Mouse (Mus musculus): Measurements from ENCODE around the gene Prl3a1. TPM values are rescaled to one million over a fixed set of nuclear protein-coding genes. Genes with fewer than 3 reads are reported as not detected.

The Prl3a1 gene
- total RNA-seq (2014; fragmentation: Nextera tagmentation) (not detected in 2 replicates), total RNA-seq (2017) (not detected in 2 replicates)

GRCm38 (mm10) chr13:27259136-27259535 lies at the start of gene Prl3a1:
TSS of gene Prl3a1 (plus strand) at chr13:27259436.
- ATAC-seq (replicated peaks; ENCODE audit: poor library complexity, severe bottlenecking): no peak

- ATAC-seq (replicated peaks; ENCODE audit: poor library complexity, severe bottlenecking): no peak
These were observed 17.7 kb upstream of the Prl3a1 start, which contains the start of gene Prl3b1 for GRCm38 (mm10) chr13:27241547-27241946. TSS of gene Prl3b1 (plus strand) at chr13:27241847.

- ATAC-seq (replicated peaks; ENCODE audit: poor library complexity, severe bottlenecking): no peak
These were observed 53.3 kb downstream of the Prl3a1 start, which contains the start of gene Prl6a1 for GRCm38 (mm10) chr13:27312334-27313225. TSS of gene Prl6a1 (plus strand) at chr13:27312627.

Other genes starting within 250 kb of the Prl3a1 start
- not detected in 2 replicates for gene Prl, start 201.9 kb upstream of the Prl3a1 start, total RNA-seq (2014; fragmentation: Nextera tagmentation)
- gene Prl, start 201.9 kb upstream of the Prl3a1 start, total RNA-seq (2017): not detected in 2 replicates
- not detected in 2 replicates for gene Prl3d1, start 165.2 kb upstream of the Prl3a1 start, total RNA-seq (2014; fragmentation: Nextera tagmentation)
- not detected in 2 replicates for gene Prl3d1, start 165.2 kb upstream of the Prl3a1 start, total RNA-seq (2017)
- not detected in 2 replicates for gene Prl3d2, start 137.7 kb upstream of the Prl3a1 start, total RNA-seq (2014; fragmentation: Nextera tagmentation)
- not detected in 2 replicates for gene Prl3d2, start 137.7 kb upstream of the Prl3a1 start, total RNA-seq (2017)
- not detected in 2 replicates for gene Prl3d3, start 102.6 kb upstream of the Prl3a1 start, total RNA-seq (2014; fragmentation: Nextera tagmentation)
- gene Prl3d3, start 102.6 kb upstream of the Prl3a1 start, total RNA-seq (2017): not detected in 2 replicates
- not detected in 2 replicates for gene Prl3c1, start 62.8 kb upstream of the Prl3a1 start, total RNA-seq (2014; fragmentation: Nextera tagmentation)
- not detected in 2 replicates for gene Prl3c1, start 62.8 kb upstream of the Prl3a1 start, total RNA-seq (2017)
- not detected in 2 replicates for gene Prl3b1, start 17.6 kb upstream of the Prl3a1 start, total RNA-seq (2014; fragmentation: Nextera tagmentation)
- gene Prl3b1, start 17.6 kb upstream of the Prl3a1 start, total RNA-seq (2017): not detected in 2 replicates
- not detected in 2 replicates for gene Prl6a1, start 53.2 kb downstream of the Prl3a1 start, total RNA-seq (2014; fragmentation: Nextera tagmentation)
- gene Prl6a1, start 53.2 kb downstream of the Prl3a1 start, total RNA-seq (2017): not detected in 2 replicates
- gene Prl8a2, start 86.2 kb downstream of the Prl3a1 start, total RNA-seq (2014; fragmentation: Nextera tagmentation): not detected in 2 replicates
- gene Prl8a2, start 86.2 kb downstream of the Prl3a1 start, total RNA-seq (2017): not detected in 2 replicates
- not detected in 2 replicates for gene Prl2b1, start 131.4 kb downstream of the Prl3a1 start, total RNA-seq (2014; fragmentation: Nextera tagmentation)
- not detected in 2 replicates for gene Prl2b1, start 131.4 kb downstream of the Prl3a1 start, total RNA-seq (2017)
- not detected in 2 replicates for gene Prl8a6, start 179.3 kb downstream of the Prl3a1 start, total RNA-seq (2014; fragmentation: Nextera tagmentation)
- not detected in 2 replicates for gene Prl8a6, start 179.3 kb downstream of the Prl3a1 start, total RNA-seq (2017)